Mouse (Mus musculus) intestine, postnatal 0 days (tissue): Measurements from ENCODE around the gene Cops4. TPM values are rescaled to one million over a fixed set of nuclear protein-coding genes. Genes with fewer than 3 reads are reported as not detected.
A peak's percentile ranks its signal among the peaks of the same experiment; 100 is the strongest.

Experiments used
- ATAC-seq: fragments of 200-750 bp; cut with Nextera tagmentation; 2 replicates; pipeline ENCODE4 v1.8.0; 2017; ENCODE audit warnings: mild to moderate bottlenecking, moderate TSS enrichment, moderate library complexity
- H3K27ac ChIP-seq: fragments of 300-500 bp; sonication (generic); 2 replicates; pipeline ENCODE4 v1.5.1; 2014; ENCODE audit warnings: mild to moderate bottlenecking, low read depth, low read length, moderate library complexity
- H3K27me3 ChIP-seq: fragments of 300-500 bp; sonication (generic); replicated peaks from 2 replicates; pipeline ENCODE4 v1.6.1; 2014; ENCODE audit warnings: low read length, mixed read lengths; ENCODE audit not compliant: control insufficient read depth, insufficient read depth
- H3K36me3 ChIP-seq: fragments of 300-500 bp; sonication (generic); 2 replicates; pipeline ENCODE4 v1.6.1; 2014; ENCODE audit warnings: mild to moderate bottlenecking, moderate library complexity; ENCODE audit not compliant: control insufficient read depth, insufficient read depth
- H3K4me1 ChIP-seq: fragments of 300-500 bp; sonication (generic); replicated peaks from 2 replicates; pipeline ENCODE4 v1.6.1; 2014; ENCODE audit warnings: antibody characterized with exemption, low read length, mixed read lengths; ENCODE audit not compliant: control insufficient read depth, insufficient read depth
- H3K4me2 ChIP-seq: fragments of 300-500 bp; sonication (generic); replicated peaks from 2 replicates; pipeline ENCODE4 v1.6.1; 2014; ENCODE audit warnings: low read depth, mild to moderate bottlenecking, moderate library complexity
- H3K4me3 ChIP-seq: fragments of 300-500 bp; sonication (generic); 2 replicates; pipeline ENCODE4 v1.5.1; 2014; ENCODE audit warnings: low read depth, low read length
- H3K9ac ChIP-seq: fragments of 300-500 bp; sonication (generic); 2 replicates; pipeline ENCODE4 v1.6.1; 2014; ENCODE audit warnings: mild to moderate bottlenecking, low read depth, low read length
- H3K9me3 ChIP-seq: fragments of 300-500 bp; sonication (generic); 2 replicates; pipeline ENCODE4 v1.6.1; 2016; ENCODE audit warnings: mixed run types; ENCODE audit not compliant: control insufficient read depth
- CTCF ChIP-seq: sonication (generic); IDR thresholded peaks from 2 replicates; pipeline ENCODE4 v1.5.1; 2016; ENCODE audit warnings: low read depth, mild to moderate bottlenecking, control low read depth, antibody characterized with exemption, moderate library complexity
- WGBS: fragments of 180-500 bp; shearing (Covaris S2); extraction: QIAGEN DNeasy Blood & Tissue Kit; methylation state at CpG from one replicate; pipeline ENCODE4 v1.1.7; 2014; 5-methylcytosine and 5-hydroxymethylcytosine counted together
- polyA plus RNA-seq: library from polyadenylated mRNA; unstranded; fragments of >200 nt; fragmentation: Nextera tagmentation; extraction: Ambion mirVana; gene quantifications from 2 replicates; pipeline ENCODE4 v1.2.1, GENCODE M21; 2015

Gene Cops4
- polyA plus RNA-seq, 1 experiment from 2014 or later: 76.9 TPM

- 87% methylated on average over 4 of the region's 4 CpGs for WGBS
- H3K4me3 ChIP-seq: no peak overlapping the region
- H3K4me1 ChIP-seq: no peaks in the 10 kb centered on the region
- H3K36me3 ChIP-seq: peaks cover 43% of the 10 kb centered on the region
- no peak overlapping the region for H3K4me2 ChIP-seq
- TF ChIP-seq CTCF: no peak
- no peaks in the 10 kb centered on the region for H3K27me3 ChIP-seq
- no peaks in the 10 kb centered on the region for H3K9me3 ChIP-seq
- no peak overlapping the region for H3K9ac ChIP-seq
- peak overlapping the region; percentile 31 for H3K27ac ChIP-seq
- ATAC-seq: no peak
These were observed 31.2 kb downstream of the Cops4 start for GRCm38 (mm10) chr5:100549311-100549710.

DNA sequence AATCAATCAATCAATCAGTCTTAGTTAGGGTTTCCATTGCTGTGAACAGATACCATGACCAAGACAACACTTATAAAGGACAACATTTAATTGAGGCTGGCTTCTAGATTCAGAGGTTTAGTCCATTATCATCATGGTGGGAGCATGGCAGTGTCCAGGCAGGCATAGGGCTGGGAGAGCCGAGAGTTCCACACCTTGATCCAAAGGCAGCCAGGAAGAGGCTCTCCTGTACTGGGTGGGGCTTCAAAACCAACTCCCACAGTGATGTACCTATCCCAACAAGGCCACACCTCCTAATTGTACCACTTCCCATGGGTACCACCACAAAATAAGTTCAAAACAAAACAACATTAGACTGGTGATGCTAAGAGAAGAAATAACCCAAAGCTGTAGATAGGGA, 32.0 kb downstream of the Cops4 start:
- ATAC-seq: no peak
- H3K36me3 ChIP-seq: peaks cover 43% of the 10 kb centered on the region
- WGBS: 82% methylated on average over 1 of the region's 1 CpGs
- H3K27ac ChIP-seq: no peak overlapping the region
- TF ChIP-seq CTCF: no peak
- no peak overlapping the region for H3K4me3 ChIP-seq
- no peaks in the 10 kb centered on the region for H3K4me1 ChIP-seq
- H3K9ac ChIP-seq: no peak overlapping the region
- no peaks in the 10 kb centered on the region for H3K27me3 ChIP-seq
- H3K9me3 ChIP-seq: no peaks in the 10 kb centered on the region
- H3K4me2 ChIP-seq: no peak overlapping the region

GRCm38 (mm10) chr5:100551952-100552351, 33.8 kb downstream of the Cops4 start:
- H3K27ac ChIP-seq: no peak overlapping the region
- H3K36me3 ChIP-seq: peaks cover 49% of the 10 kb centered on the region
- H3K4me2 ChIP-seq: no peak overlapping the region
- no peak for ATAC-seq
- no peaks in the 10 kb centered on the region for H3K27me3 ChIP-seq
- TF ChIP-seq CTCF: no peak
- H3K4me3 ChIP-seq: no peak overlapping the region
- WGBS: 55% methylated on average over 2 of the region's 2 CpGs
- no peak overlapping the region for H3K9ac ChIP-seq
- no peaks in the 10 kb centered on the region for H3K9me3 ChIP-seq
- H3K4me1 ChIP-seq: no peaks in the 10 kb centered on the region

DNA sequence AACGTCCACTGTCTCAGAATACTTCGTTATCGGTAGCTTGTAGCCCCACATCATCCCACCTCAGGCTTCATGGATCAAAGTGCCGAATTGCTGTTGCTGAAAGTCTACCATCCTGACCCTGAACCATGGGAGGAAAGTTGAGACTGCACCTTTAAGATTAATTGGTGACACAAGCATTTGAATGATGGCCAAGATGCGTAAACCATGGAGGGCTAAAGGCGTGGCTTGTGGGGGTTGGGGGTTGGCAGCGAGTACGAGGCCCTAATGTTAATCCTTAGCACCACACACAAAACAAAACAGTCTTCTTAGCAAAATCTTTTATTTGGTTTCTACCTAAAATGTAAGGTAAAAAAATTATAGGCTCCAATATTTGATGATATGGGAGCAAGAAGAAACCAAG, 35.3 kb downstream of the Cops4 start:
- no peaks in the 10 kb centered on the region for H3K27me3 ChIP-seq
- no peak overlapping the region for H3K4me2 ChIP-seq
- no peak for ATAC-seq
- no peak overlapping the region for H3K4me3 ChIP-seq
- H3K36me3 ChIP-seq: peaks cover 53% of the 10 kb centered on the region
- no peaks in the 10 kb centered on the region for H3K9me3 ChIP-seq
- H3K9ac ChIP-seq: no peak overlapping the region
- no peak for TF ChIP-seq CTCF
- no peaks in the 10 kb centered on the region for H3K4me1 ChIP-seq
- H3K27ac ChIP-seq: no peak overlapping the region
- WGBS: 54% methylated on average over 8 of the region's 8 CpGs

GRCm38 (mm10) chr5:100557019-100557418, 38.9 kb downstream of the Cops4 start:
- WGBS: 87% methylated on average over 14 of the region's 14 CpGs
- H3K9me3 ChIP-seq: no peaks in the 10 kb centered on the region
- H3K27ac ChIP-seq: no peak overlapping the region
- no peak overlapping the region for H3K4me2 ChIP-seq
- TF ChIP-seq CTCF: no peak
- H3K36me3 ChIP-seq: peaks cover 85% of the 10 kb centered on the region
- no peak overlapping the region for H3K4me3 ChIP-seq
- H3K27me3 ChIP-seq: no peaks in the 10 kb centered on the region
- no peaks in the 10 kb centered on the region for H3K4me1 ChIP-seq
- no peak for ATAC-seq
- H3K9ac ChIP-seq: no peak overlapping the region

GRCm38 (mm10) chr5:100557537-100557936, 39.4 kb downstream of the Cops4 start:
- no peak overlapping the region for H3K4me2 ChIP-seq
- H3K27ac ChIP-seq: no peak overlapping the region
- no peak overlapping the region for H3K9ac ChIP-seq
- no peaks in the 10 kb centered on the region for H3K4me1 ChIP-seq
- peaks cover 87% of the 10 kb centered on the region for H3K36me3 ChIP-seq
- WGBS: 58% methylated on average over 9 of the region's 9 CpGs
- H3K27me3 ChIP-seq: no peaks in the 10 kb centered on the region
- no peak for TF ChIP-seq CTCF
- ATAC-seq: no peak
- H3K9me3 ChIP-seq: no peaks in the 10 kb centered on the region
- H3K4me3 ChIP-seq: no peak overlapping the region

GRCm38 (mm10) chr5:100558783-100559182, 40.7 kb downstream of the Cops4 start:
- H3K4me3 ChIP-seq: no peak overlapping the region
- ATAC-seq: no peak
- H3K4me1 ChIP-seq: no peaks in the 10 kb centered on the region
- H3K9ac ChIP-seq: no peak overlapping the region
- no peak overlapping the region for H3K4me2 ChIP-seq
- no peaks in the 10 kb centered on the region for H3K27me3 ChIP-seq
- no peak overlapping the region for H3K27ac ChIP-seq
- WGBS: 69% methylated on average over 3 of the region's 3 CpGs
- peak; percentile 26; the same call in 1 of the 2 replicates for TF ChIP-seq CTCF
- H3K36me3 ChIP-seq: peaks cover 92% of the 10 kb centered on the region
- no peaks in the 10 kb centered on the region for H3K9me3 ChIP-seq
